Mouse (Mus musculus) brain, adult 2 months (tissue): ENCODE data around the gene Mbnl3.
A peak's percentile ranks its signal among the peaks of the same experiment; 100 is the strongest.

Experiments
- DNase-seq: peaks from one replicate; pipeline ENCODE4 v3.0.0; 2011; ENCODE audit warnings: low read depth, low spot score

The Mbnl3 gene

DNA sequence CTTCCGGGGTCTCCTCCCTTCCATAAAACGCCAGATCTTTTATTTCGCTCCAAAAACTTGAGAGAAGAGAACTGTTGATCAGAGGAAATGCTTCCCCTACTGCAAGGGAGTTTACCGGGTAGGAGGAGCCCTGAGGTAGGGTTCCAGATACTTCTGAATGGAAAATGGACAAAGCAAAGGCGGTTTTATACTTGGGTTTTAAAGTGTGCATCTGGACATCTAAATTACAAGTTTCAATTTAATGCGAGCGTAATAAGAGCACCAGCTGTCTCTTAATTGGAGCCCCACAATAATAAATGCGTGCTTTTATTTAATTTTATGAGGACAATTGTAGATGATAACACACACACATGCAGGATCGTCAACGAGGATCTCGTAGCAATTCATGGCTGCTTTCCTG, at the start of gene Mbnl3:
Gene Mbnl3, minus strand, starts transcription at position 101 of the 400 bp plus-strand sequence.
- no peak for DNase-seq

GRCm38 (mm10) chrX:51205548-51206324, 596 bp downstream of the Mbnl3 start:
- peak; percentile 7 for DNase-seq

DNA sequence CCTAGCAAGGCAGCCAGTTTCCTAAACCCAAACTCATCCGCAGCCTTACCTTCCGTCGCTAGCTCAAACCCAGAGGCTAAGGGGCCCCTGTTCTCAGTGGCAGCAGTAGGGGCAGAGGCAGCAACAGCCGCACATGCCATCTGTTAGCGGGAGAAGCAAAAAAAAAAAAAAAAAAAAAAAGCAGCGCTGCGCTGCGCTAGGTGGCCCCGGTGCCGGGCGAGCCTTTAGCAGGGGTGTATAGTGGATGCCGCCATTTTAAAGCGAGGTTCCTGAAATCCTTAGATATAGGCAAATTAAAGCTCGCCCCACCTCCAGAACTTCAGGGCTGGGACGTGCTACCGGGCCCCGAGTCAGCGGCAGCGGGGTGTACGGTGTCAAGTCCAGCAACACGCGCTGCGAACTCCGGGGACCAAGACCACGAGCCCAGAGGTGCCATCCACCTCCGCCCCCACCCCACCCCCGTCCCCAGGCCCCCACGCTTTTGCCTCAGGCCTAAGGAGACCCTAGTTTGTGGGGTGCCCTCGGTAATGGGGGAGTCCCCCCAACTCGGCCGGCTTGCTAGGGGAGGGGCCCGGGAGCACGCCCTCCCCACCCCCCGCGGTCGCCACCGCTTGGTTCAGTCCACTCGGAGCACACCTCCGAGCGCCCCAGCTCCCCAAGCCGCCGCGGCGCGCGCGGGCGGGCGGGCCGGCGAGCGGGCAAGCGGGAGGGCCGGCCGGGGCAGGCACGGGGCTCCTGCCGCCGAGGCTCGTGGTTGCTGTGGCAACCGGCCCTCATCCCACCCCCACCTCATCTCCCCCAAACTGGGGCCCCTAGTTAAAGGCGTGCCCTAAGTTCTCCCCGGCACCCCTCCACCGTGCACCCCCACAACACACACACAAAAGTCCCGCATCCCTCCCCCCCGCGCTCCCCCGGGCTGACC, 1.4 kb downstream of the Mbnl3 start:
- DNase-seq = peak; percentile 6

DNA sequence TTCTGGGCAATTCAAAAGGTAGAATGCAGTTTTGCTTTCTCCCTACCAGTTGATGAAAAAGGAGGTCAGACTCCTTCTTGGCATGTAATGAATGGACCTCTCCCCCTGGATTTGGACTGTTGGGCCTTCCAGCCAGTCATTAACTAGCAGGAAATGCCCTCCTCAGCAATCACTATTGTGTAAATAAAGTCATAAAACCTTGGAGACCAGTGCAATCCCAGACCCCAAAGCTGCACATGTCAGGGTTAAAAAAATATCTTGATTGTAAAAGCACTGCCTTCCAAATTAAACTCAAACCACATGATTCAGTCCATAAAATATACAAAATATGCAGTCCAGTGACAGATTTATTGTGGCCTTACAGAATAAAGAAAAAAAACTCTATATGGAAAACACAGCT, 9.3 kb downstream of the Mbnl3 start:
- DNase-seq = no peak

- no peak for DNase-seq
Measured at GRCm38 (mm10) chrX:51171914-51172313, 34.4 kb downstream of the Mbnl3 start.

DNA sequence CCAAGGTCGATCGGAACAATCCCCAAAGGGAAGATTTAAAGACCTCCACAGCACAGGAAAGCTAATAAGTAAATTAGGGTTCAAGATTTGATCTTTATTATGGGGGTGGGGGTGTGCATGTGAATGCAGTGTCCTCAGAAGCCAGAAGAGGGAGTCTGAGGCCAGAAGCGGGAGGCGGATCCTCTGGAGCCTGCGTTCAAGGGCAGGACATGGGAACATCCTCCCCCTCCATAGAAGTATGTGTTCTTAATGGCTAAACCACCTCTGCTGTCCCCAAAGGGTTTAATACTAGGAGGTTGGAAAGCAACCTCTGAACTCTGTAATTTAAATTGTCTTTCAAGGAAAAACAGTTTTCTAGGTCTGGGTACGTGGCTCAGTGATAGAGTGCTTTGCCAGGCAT, 34.9 kb downstream of the Mbnl3 start:
- DNase-seq = no peak

GRCm38 (mm10) chrX:51170404-51170803, 35.9 kb downstream of the Mbnl3 start:
- DNase-seq = no peak

DNA sequence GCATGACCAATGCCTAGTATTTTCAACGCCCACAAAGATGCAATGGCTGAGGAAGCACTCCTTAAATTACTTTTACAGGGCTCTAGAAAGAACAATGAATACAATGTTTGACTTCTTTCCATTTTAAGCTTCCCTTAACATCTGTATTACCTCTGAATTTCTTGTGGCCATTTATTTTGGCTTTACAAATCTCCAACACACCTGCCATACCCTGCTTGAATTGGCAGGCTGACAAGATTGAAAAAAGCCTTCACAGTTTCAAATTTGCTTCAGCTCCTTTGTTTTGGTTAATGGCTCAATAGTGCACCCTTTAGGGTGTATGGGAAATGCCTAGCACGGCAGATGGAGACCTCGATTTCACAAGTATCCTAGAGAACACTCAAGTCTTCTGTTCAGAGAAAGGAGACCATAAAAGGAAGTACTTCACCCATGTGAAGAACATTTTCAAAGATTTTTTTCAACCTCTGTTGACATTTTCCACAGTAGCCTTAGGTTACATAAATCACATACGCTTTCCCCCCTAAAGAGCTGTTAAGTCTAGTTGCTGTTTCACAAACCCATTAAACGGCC, 36.8 kb downstream of the Mbnl3 start:
- DNase-seq = peak; percentile 1

DNA sequence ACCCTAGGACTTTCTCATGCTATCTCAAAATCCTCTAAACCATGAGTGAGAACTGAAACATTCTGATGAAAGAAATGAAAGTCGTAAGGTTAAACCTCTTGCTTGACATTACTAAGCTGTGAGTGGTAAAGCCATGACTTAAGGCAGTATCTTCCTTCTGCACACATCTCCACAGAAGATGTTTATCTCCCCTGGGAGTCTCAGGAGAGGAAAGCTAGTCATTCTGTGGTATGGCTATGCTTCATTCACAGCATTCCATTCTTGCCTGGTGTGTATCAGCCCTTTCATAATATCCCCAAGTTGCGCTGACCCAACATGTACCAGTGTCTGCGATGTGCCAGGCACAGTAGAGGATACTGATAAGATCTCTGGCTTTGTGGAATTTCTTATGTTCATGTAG, 38.4 kb downstream of the Mbnl3 start:
- DNase-seq = no peak

GRCm38 (mm10) chrX:51164766-51165165, 41.6 kb downstream of the Mbnl3 start:
- no peak for DNase-seq

DNA sequence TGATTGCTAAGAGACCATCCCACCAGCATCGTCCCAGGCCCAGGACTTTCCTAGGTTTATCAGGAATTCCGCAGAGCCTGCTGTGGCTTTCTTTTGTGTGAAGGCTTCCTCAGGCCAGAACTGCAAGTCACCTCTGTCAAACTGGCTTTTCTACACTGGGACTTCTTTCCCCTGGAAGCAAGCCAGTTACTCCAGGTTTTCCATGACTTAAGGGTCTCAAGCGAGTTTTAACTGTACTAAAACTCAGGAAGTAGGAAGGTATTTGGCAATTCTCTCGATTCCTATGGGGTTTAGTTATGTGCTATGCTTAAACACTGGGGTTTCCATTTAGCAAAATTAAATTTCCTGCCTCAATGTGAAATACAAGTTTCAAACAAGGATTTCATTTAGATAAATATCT, 57.9 kb downstream of the Mbnl3 start:
- no peak for DNase-seq

DNA sequence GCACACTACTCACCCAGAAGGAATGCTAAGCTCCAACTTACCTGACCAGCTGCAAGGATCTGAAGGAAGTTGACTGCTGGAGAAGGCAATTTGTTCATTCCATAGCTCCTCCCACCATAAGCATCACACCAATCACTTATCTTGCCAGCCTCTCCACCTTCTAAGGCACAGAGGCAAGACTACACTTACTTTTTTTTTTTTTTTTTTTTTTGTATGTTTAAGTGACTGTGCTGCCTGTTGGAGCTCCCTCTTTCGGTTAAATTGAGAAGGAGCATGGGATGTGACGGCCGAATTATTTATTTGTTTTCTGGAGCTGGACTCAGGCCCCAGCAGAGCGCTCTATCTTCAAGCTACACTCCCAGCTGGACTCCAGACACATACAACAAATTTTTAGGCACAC, 60.0 kb downstream of the Mbnl3 start:
- peak; percentile 52 for DNase-seq

DNA sequence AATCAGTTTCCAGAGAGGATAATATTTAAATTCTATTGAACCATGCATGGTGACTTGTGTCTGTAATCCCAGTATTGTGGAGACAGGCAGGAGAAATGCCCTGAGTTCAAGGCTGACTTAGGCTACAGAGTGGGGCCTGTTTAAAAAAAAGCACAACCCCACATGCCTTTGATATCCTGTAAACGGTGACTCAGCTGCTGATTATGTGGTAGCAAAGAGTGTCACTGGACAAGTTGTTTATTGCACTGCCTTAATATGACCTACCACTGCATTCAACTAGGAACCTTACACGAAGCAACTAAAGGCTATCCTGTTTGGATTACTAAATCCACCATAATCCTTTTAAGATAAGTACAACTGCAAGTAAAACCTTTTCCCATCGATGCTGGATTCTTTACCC, 66.3 kb downstream of the Mbnl3 start:
- DNase-seq = no peak

DNA sequence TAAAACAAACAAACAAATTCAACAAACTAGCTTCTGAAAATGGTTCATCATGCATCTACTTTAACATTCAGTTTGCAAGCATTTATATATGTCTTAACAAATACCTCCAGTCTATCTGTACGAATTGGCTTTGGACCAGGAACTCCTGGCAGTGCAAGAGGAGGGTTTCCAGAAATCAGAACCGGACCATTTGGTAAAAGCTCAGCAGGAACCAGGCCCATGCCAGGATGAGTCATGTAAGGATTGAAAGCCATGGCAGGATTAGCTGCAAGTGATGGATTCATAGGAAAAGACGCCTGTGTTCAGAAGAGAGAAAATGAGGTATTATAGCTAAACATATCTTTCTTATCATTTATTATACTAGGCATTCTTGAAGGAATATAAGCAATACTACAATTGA, 75.0 kb downstream of the Mbnl3 start:
- DNase-seq = peak; percentile 94

- no peak for DNase-seq
Measured at GRCm38 (mm10) chrX:51102748-51103147, 103.6 kb downstream of the Mbnl3 start.

DNA sequence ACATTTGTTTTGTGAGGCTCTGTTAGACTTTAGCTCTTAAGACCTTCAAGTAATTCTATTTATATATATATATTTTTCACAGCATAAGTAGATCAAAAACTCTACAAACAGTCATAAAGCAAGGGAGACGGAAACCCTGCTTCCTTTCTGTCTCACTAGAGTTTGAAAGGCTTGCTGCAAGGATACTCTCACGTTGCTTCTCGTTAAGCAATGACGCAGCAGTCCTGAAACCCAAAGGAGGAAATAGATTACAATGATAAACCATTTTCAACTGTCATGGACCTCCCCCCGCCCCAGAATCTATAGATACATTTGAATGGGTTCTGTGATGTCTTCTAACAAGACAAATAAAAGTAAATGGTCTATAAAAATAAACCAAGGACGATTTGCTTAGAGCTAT, 121.4 kb downstream of the Mbnl3 start:
- DNase-seq = no peak

DNA sequence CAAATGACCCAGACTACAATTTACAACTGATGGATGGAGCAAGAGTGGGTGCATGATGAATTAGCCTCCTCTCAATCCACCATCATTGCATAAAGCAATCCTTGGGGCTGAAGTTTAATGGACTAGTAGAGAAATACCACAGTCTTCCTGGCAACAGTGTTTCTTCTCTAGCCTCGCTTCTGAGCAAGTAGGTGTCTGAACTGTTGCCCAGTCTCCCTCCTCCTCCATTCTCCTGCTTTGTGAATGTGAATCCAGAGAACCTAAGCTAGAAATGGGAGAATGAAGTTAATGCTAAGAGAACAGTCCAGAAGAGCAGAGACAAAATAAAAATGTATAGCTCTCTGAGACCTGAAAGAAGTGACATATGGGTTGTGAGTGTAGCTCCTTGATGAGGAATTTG, 122.1 kb downstream of the Mbnl3 start:
- DNase-seq = peak; percentile 40

DNA sequence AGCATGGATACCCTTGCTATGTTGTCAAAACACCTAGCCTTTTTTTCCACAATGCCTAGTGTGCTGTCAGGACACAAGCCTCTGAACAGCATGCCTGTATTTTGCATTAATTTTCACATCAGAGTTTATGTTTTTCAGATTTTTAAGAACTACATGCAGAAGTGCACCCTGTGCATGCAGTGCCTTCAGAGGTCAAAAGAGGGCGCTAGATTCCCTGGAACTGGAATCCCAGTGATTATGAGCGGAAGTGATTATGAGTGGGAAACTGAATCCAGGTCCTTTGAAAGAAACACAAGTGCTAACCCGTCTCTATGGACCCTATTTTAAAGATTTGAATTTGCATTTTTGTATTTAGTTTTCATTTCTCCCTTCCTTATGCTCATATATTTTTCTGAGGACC, 129.6 kb downstream of the Mbnl3 start:
- DNase-seq = peak; percentile 7
